Mouse (Mus musculus): Measurements from ENCODE around the gene Arl13a.
"Not testable (repeated sequence)": the region's sequence is repeated elsewhere in the genome, so short reads cannot be mapped to it uniquely, and the experiment has no call there.

The Arl13a gene

GRCm38 (mm10) chrX:134187201-134187600 lies at the start of gene Arl13a:
Gene Arl13a (plus strand): TSS chrX:134187501.
- DNase-seq (ENCODE audit: low spot score in 2 of 2): not testable (repeated sequence)

GRCm38 (mm10) chrX:134140024-134140423 lies 47.3 kb upstream of the Arl13a start:
- DNase-seq (ENCODE audit: low spot score in 2 of 2): no peak

- no peak for DNase-seq (ENCODE audit: low spot score in 2 of 2)
Measured at GRCm38 (mm10) chrX:134141551-134141950, 45.8 kb upstream of the Arl13a start.

GRCm38 (mm10) chrX:134141986-134142385 lies 45.3 kb upstream of the Arl13a start:
- no peak for DNase-seq (ENCODE audit: low spot score in 2 of 2)

GRCm38 (mm10) chrX:134158151-134158550 lies 29.1 kb upstream of the Arl13a start:
- DNase-seq (ENCODE audit: low spot score in 2 of 2): no peak

GRCm38 (mm10) chrX:134160442-134160841 lies 26.9 kb upstream of the Arl13a start:
- DNase-seq (ENCODE audit: low spot score in 2 of 2): no peak

- peak in 1 of 2 experiments; percentile 6 for DNase-seq (ENCODE audit: low spot score in 2 of 2)
Measured at GRCm38 (mm10) chrX:134162043-134162720, 25.1 kb upstream of the Arl13a start, which contains the start of gene Xkrx. Gene Xkrx (minus strand): TSS chrX:134162076.

- DNase-seq (ENCODE audit: low spot score in 2 of 2): no peak
Measured at GRCm38 (mm10) chrX:134162826-134163225, 24.5 kb upstream of the Arl13a start.

- DNase-seq (ENCODE audit: low spot score in 2 of 2): no peak
Measured at GRCm38 (mm10) chrX:134163484-134163883, 23.8 kb upstream of the Arl13a start.

- no peak for DNase-seq (ENCODE audit: low spot score in 2 of 2)
Measured at GRCm38 (mm10) chrX:134170584-134170983, 16.7 kb upstream of the Arl13a start.

- DNase-seq (ENCODE audit: low spot score in 2 of 2): no peak
Measured at GRCm38 (mm10) chrX:134174699-134175098, 12.6 kb upstream of the Arl13a start.

GRCm38 (mm10) chrX:134208491-134208890 lies 21.2 kb downstream of the Arl13a start:
- no peak for DNase-seq (ENCODE audit: low spot score in 2 of 2)

- no peak for DNase-seq (ENCODE audit: low spot score in 2 of 2)
Measured at GRCm38 (mm10) chrX:134211151-134211642, 23.9 kb downstream of the Arl13a start.

- DNase-seq (ENCODE audit: low spot score in 2 of 2): no peak
Measured at GRCm38 (mm10) chrX:134218161-134218560, 30.9 kb downstream of the Arl13a start.

- no peak for DNase-seq (ENCODE audit: low spot score in 2 of 2)
Measured at GRCm38 (mm10) chrX:134220618-134221017, 33.3 kb downstream of the Arl13a start.

GRCm38 (mm10) chrX:134221856-134222255 lies 34.6 kb downstream of the Arl13a start, which contains the start of gene Nox1:
Gene Nox1 (minus strand): TSS chrX:134221956.
- DNase-seq (ENCODE audit: low spot score in 2 of 2): no peak

GRCm38 (mm10) chrX:134233048-134233447 lies 45.7 kb downstream of the Arl13a start:
- DNase-seq (ENCODE audit: low spot score in 2 of 2): no peak

- no peak for DNase-seq (ENCODE audit: low spot score in 2 of 2)
Measured at GRCm38 (mm10) chrX:134238266-134238665, 51.0 kb downstream of the Arl13a start.

- DNase-seq (ENCODE audit: low spot score in 2 of 2): no peak
Measured at GRCm38 (mm10) chrX:134245946-134246345, 58.6 kb downstream of the Arl13a start.

- DNase-seq (ENCODE audit: low spot score in 2 of 2): no peak
Measured at GRCm38 (mm10) chrX:134248202-134248601, 60.9 kb downstream of the Arl13a start.
